Mouse (Mus musculus) MEL (cell line): ENCODE results near the gene Tnik. TPM values are rescaled to one million over a fixed set of nuclear protein-coding genes. Genes with fewer than 3 reads are reported as not detected.

ENCODE experiments used
- DNase-seq: peaks from one replicate; pipeline ENCODE4 v3.0.0; 2011; ENCODE audit warnings: low read depth, low spot score
- H3K27ac ChIP-seq: 2 replicates; pipeline ENCODE4 v1.5.1; 2012; ENCODE audit warnings: low read depth, mild to moderate bottlenecking, control low read depth, low read length, moderate library complexity; ENCODE audit not compliant: control insufficient read depth
- H3K27me3 ChIP-seq, 2 experiments: fragments of 150-350 bp in 1 of 2; sonication (generic) in 1 of 2; 2 replicates each; pipeline ENCODE4 v1.6.1; 2012; ENCODE audit warnings: low read length in 2 of 2, mild to moderate bottlenecking in 2 of 2, improper control_type of control experiment in 1 of 2, moderate library complexity in 1 of 2; ENCODE audit not compliant: insufficient read depth in 2 of 2, control insufficient read depth in 1 of 2
- H3K36me3 ChIP-seq, 2 experiments: 2 replicates each; pipeline ENCODE4 v1.6.1; 2012 to 2014; ENCODE audit warnings: low read length in 2 of 2, improper control_type of control experiment in 1 of 2, inconsistent platforms in 1 of 2, mild to moderate bottlenecking in 1 of 2; ENCODE audit not compliant: insufficient read depth in 2 of 2, control insufficient read depth in 1 of 2
- H3K4me1 ChIP-seq, 2 experiments: fragments of 150-350 bp in 1 of 2; sonication (generic) in 1 of 2; 2 replicates each; pipeline ENCODE4 v1.6.1; 2012; ENCODE audit warnings: low read length in 2 of 2, improper control_type of control experiment in 1 of 2, mild to moderate bottlenecking in 1 of 2; ENCODE audit not compliant: insufficient read depth in 2 of 2, control insufficient read depth in 1 of 2
- H3K4me3 ChIP-seq, 2 experiments: fragments of 150-350 bp in 1 of 2; sonication (generic) in 1 of 2; 2 replicates each; pipeline ENCODE4 v1.5.1; 2012; ENCODE audit warnings: low read depth in 2 of 2, low read length in 2 of 2, mild to moderate bottlenecking in 2 of 2, moderate library complexity in 2 of 2, control low read depth in 1 of 2, improper control_type of control experiment in 1 of 2; ENCODE audit not compliant: control insufficient read depth in 1 of 2, insufficient read depth in 1 of 2
- H3K79me2 ChIP-seq: 2 replicates; pipeline ENCODE4 v1.6.1; 2012; ENCODE audit warnings: mild to moderate bottlenecking, low read length, moderate library complexity; ENCODE audit not compliant: control insufficient read depth, poor library complexity, insufficient read depth
- H3K9ac ChIP-seq: 2 replicates; pipeline ENCODE4 v1.6.1; 2012; ENCODE audit warnings: low read depth, mild to moderate bottlenecking, control low read depth, low read length, moderate library complexity; ENCODE audit not compliant: control insufficient read depth, poor library complexity, severe bottlenecking
- H3K9me3 ChIP-seq: fragments of 150-350 bp; sonication (generic); replicated peaks from 2 replicates; pipeline ENCODE4 v1.6.1; 2012; ENCODE audit warnings: mild to moderate bottlenecking, low read length, improper control_type of control experiment, moderate library complexity; ENCODE audit not compliant: insufficient read depth
- BHLHE40 ChIP-seq: IDR thresholded peaks from 2 replicates; pipeline ENCODE4 v1.6.1; 2012; ENCODE audit warnings: low read depth, mild to moderate bottlenecking, inconsistent platforms, low read length, improper control_type of control experiment, borderline replicate concordance
- CHD1 ChIP-seq: IDR thresholded peaks from 2 replicates; pipeline ENCODE4 v1.6.1; 2012; ENCODE audit warnings: low read depth, mild to moderate bottlenecking, inconsistent platforms, low read length, improper control_type of control experiment
- CTCF ChIP-seq, 3 experiments: IDR thresholded peaks in 2 of 3; conservative IDR thresholded peaks in 1 of 3; 2 replicates each; pipeline ENCODE4 v1.5.1; 2011 to 2012; ENCODE audit warnings: low read length in 3 of 3, low read depth in 2 of 3, mild to moderate bottlenecking in 2 of 3, improper control_type of control experiment in 1 of 3, inconsistent platforms in 1 of 3, mixed read lengths in 1 of 3, moderate library complexity in 1 of 3; ENCODE audit not compliant: control insufficient read depth in 1 of 3, insufficient read depth in 1 of 3, poor library complexity in 1 of 3, severe bottlenecking in 1 of 3
- EP300 ChIP-seq, 2 experiments: IDR thresholded peaks; 2 replicates each; pipeline ENCODE4 v1.6.1; 2011; ENCODE audit warnings: improper control_type of control experiment in 2 of 2, low read length in 2 of 2, low read depth in 1 of 2, mild to moderate bottlenecking in 1 of 2
- ETS1 ChIP-seq: IDR thresholded peaks from 2 replicates; pipeline ENCODE4 v1.6.1; 2012; ENCODE audit warnings: low read depth, mild to moderate bottlenecking, inconsistent platforms, low read length, improper control_type of control experiment, moderate library complexity
- GABPA ChIP-seq: IDR thresholded peaks from 2 replicates; pipeline ENCODE4 v1.6.1; 2012; ENCODE audit warnings: low read depth, mild to moderate bottlenecking, inconsistent platforms, low read length, improper control_type of control experiment, moderate library complexity
- GATA1 ChIP-seq: IDR thresholded peaks from 2 replicates; pipeline ENCODE4 v1.6.1; 2011; ENCODE audit warnings: low read depth, low read length, improper control_type of control experiment
- HCFC1 ChIP-seq: IDR thresholded peaks from 2 replicates; pipeline ENCODE4 v1.6.1; 2012; ENCODE audit warnings: low read depth, mild to moderate bottlenecking, inconsistent platforms, low read length, improper control_type of control experiment, moderate library complexity
- KAT2A ChIP-seq: conservative IDR thresholded peaks from 2 replicates; pipeline ENCODE4 v1.6.1; 2012; ENCODE audit warnings: low read depth, low read length, improper control_type of control experiment, inconsistent platforms
- MAFK ChIP-seq: IDR thresholded peaks from 2 replicates; pipeline ENCODE4 v1.6.1; 2011; ENCODE audit warnings: low read depth, mild to moderate bottlenecking, low read length, improper control_type of control experiment, borderline replicate concordance
- MAX ChIP-seq: IDR thresholded peaks from 2 replicates; pipeline ENCODE4 v1.6.1; 2011; ENCODE audit warnings: low read length, improper control_type of control experiment
- MAZ ChIP-seq: IDR thresholded peaks from 2 replicates; pipeline ENCODE4 v1.6.1; 2012; ENCODE audit warnings: low read depth, mild to moderate bottlenecking, inconsistent platforms, low read length, improper control_type of control experiment
- MEF2A ChIP-seq: IDR thresholded peaks from 2 replicates; pipeline ENCODE4 v1.6.1; 2014; ENCODE audit warnings: low read depth, mild to moderate bottlenecking, inconsistent platforms, low read length, improper control_type of control experiment; ENCODE audit not compliant: poor library complexity, insufficient replicate concordance, severe bottlenecking; ENCODE audit errors: extremely low read depth
- MXI1 ChIP-seq: IDR thresholded peaks from 2 replicates; pipeline ENCODE4 v1.6.1; 2011; ENCODE audit warnings: mild to moderate bottlenecking, low read depth, low read length, improper control_type of control experiment
- NELFE ChIP-seq: IDR thresholded peaks from 2 replicates; pipeline ENCODE4 v1.6.1; 2011; ENCODE audit warnings: low read depth, low read length, improper control_type of control experiment
- NRF1 ChIP-seq: IDR thresholded peaks from 2 replicates; pipeline ENCODE4 v1.6.1; 2014; ENCODE audit warnings: low read depth, mild to moderate bottlenecking, inconsistent platforms, low read length, improper control_type of control experiment, moderate library complexity; ENCODE audit not compliant: poor library complexity, insufficient read depth, severe bottlenecking
- RAD21 ChIP-seq: IDR thresholded peaks from 2 replicates; pipeline ENCODE4 v1.6.1; 2011; ENCODE audit warnings: mild to moderate bottlenecking, low read depth, low read length, improper control_type of control experiment
- RCOR1 ChIP-seq: IDR thresholded peaks from 2 replicates; pipeline ENCODE4 v1.6.1; 2012; ENCODE audit warnings: low read depth, mild to moderate bottlenecking, inconsistent platforms, low read length, improper control_type of control experiment
- SIN3A ChIP-seq: IDR thresholded peaks from 2 replicates; pipeline ENCODE4 v1.6.1; 2012; ENCODE audit warnings: low read length, improper control_type of control experiment, inconsistent platforms
- TAL1 ChIP-seq: IDR thresholded peaks from 2 replicates; pipeline ENCODE4 v1.6.1; 2012; ENCODE audit warnings: mild to moderate bottlenecking, inconsistent platforms, low read length, moderate library complexity, mixed read lengths
- TBP ChIP-seq: IDR thresholded peaks from 2 replicates; pipeline ENCODE4 v1.8.0; 2011; ENCODE audit warnings: low read depth, low read length, improper control_type of control experiment
- ZC3H11A ChIP-seq: IDR thresholded peaks from 2 replicates; pipeline ENCODE4 v1.6.1; 2012; ENCODE audit warnings: low read depth, mild to moderate bottlenecking, inconsistent platforms, low read length, improper control_type of control experiment
- ZMIZ1 ChIP-seq: IDR thresholded peaks from 2 replicates; pipeline ENCODE4 v1.6.1; 2012; ENCODE audit warnings: low read depth, mild to moderate bottlenecking, inconsistent platforms, low read length, improper control_type of control experiment, moderate library complexity
- polyA plus RNA-seq, 2 experiments: library from polyadenylated mRNA; stranded (reverse) in 1 of 2; unstranded in 1 of 2; fragments of >175 nt in 1 of 2; fragments of >200 nt in 1 of 2; gene quantifications; 2 replicates each; pipeline versions ENCODE4 v1.2.1 to v1.2.4; 2012; ENCODE audit warnings: low replicate concordance in 2 of 2, low read depth in 1 of 2; ENCODE audit not compliant: insufficient read length in 2 of 2, insufficient read depth in 1 of 2, missing spikeins in 1 of 2
- total RNA-seq: library from RNA; depleted of rRNA; stranded (reverse); fragments of 300-350 nt; gene quantifications from 2 replicates; pipeline ENCODE4 v1.2.3, GENCODE M21; 2012

The Tnik gene
- total and polyA plus RNA-seq, 3 experiments: 9.9 to 78.4 (median 13.6) TPM

DNA sequence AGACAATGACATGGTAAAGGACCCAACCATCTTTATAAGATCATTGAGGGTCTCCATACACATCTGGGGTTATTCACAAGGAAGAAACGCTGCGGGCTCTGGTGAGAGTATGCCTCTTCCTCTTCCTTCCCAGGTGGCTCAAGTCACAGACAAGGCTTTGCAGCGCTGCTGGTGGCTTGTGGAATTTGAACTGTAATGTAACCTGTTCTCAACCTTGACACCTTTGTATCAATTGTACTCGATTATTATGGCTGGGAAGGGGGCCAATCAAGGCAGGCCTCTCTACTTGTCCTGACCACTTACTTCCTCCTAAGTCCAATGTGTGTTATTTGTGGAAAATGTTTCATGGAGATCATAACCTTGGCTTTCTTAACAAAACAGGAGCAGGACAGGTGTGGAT, 30.1 kb upstream of the Tnik start:
- peaks cover 0 to 19% of the 10 kb centered on the region in 2 experiments; a peak in 2 of 4 replicates for H3K4me1 ChIP-seq
- H3K4me3 ChIP-seq: no peak overlapping the region
- no peak overlapping the region for H3K27ac ChIP-seq
- no peaks in the 10 kb centered on the region for H3K79me2 ChIP-seq
- no peak overlapping the region for H3K9ac ChIP-seq
- H3K9me3 ChIP-seq: no peaks in the 10 kb centered on the region
- no peak for TF ChIP-seq ETS1
- no peak for TF ChIP-seq ZMIZ1
- TF ChIP-seq SIN3A: no peak
- H3K27me3 ChIP-seq: no peaks in the 10 kb centered on the region
- DNase-seq: no peak
- peaks cover 0 to 9% of the 10 kb centered on the region in 2 experiments; a peak in 2 of 4 replicates for H3K36me3 ChIP-seq

DNA sequence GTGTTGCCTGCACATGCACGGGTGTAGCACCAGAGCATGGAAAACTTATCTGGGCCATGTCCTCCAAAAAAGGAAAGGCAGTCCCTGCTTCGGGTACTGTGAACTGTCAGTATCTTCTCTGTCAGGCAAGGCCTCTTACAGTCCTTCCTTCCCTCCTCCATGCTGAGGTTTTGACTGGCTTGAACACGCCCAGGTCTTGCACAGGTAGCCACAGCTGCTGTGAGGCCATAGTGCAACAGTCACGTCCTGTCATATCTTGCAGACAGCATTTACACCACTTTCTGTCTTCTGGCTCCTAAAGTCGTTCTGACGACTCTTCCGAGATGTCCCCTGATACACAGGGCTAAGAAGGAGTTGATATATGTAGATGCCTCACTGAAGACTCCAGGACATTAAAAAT, 28.8 kb upstream of the Tnik start:
- Histone ChIP-seq H3K36me3 (peaks cover 0 to 5% of the 10 kb centered on the region in 2 experiments; a peak in 2 of 4 replicates), H3K4me1 (peaks cover 0 to 15% of the 10 kb centered on the region in 2 experiments; a peak in 2 of 4 replicates), H3K9ac (no peak overlapping the region), H3K9me3 (no peaks in the 10 kb centered on the region), H3K79me2 (no peaks in the 10 kb centered on the region), H3K27me3 (no peaks in the 10 kb centered on the region), H3K27ac (no peak overlapping the region), H3K4me3 (no peak overlapping the region)
- DNase-seq: no peak
- TF ChIP-seq GATA1 (no peak), EP300 (IDR thresholded peaks at IDR 0.05; ENCODE audit: low read depth in 1 of 2, low read length in 2 of 2) (no peak), MEF2A (no peak), SIN3A (no peak), CHD1 (no peak), CTCF (IDR thresholded peaks at IDR 0.05 in 2 of 3, conservative IDR thresholded peaks at IDR 0.05 in 1 of 3; ENCODE audit: control insufficient read depth in 1 of 3, insufficient read depth in 1 of 3, low read depth in 2 of 3, low read length in 3 of 3, poor library complexity in 1 of 3, severe bottlenecking in 1 of 3) (no peak), RAD21 (no peak), NELFE (no peak), MAFK (no peak), NRF1 (no peak), HCFC1 (no peak), RCOR1 (no peak), ETS1 (no peak), GABPA (no peak)

DNA sequence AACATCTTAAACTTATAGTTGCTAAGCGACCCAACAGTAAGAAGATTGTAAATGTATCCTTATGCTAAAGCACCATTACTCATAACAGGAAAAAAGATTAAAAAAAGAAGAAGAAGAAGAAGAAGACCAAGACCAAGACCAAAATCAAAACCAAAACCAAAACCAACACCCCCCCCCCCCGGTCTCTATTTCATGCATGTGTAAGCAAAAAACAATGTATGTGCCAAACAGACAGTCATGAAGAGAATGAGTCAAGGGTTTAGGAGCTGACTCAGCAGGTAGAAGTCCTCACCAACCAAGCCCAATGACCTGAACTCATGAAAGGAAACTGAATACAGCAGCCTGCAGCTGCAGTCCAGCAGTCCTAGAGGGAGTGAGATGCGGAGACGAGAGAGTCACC, 26.3 kb upstream of the Tnik start:
- Histone ChIP-seq H3K79me2 (no peaks in the 10 kb centered on the region), H3K27ac (no peak overlapping the region), H3K4me1 (no peaks in the 10 kb centered on the region), H3K36me3 (no peaks in the 10 kb centered on the region), H3K9ac (no peak overlapping the region), H3K27me3 (no peaks in the 10 kb centered on the region), H3K9me3 (no peaks in the 10 kb centered on the region), H3K4me3 (no peak overlapping the region)
- no peak for DNase-seq
- no peak for TF ChIP-seq TBP
- TF ChIP-seq MAX: no peak
- TF ChIP-seq MEF2A: no peak
- TF ChIP-seq RAD21: no peak
- TF ChIP-seq TAL1: no peak
- TF ChIP-seq GABPA: no peak
- TF ChIP-seq BHLHE40: no peak
- TF ChIP-seq KAT2A: no peak
- TF ChIP-seq MXI1: no peak
- no peak for TF ChIP-seq MAZ
- no peak for TF ChIP-seq ZC3H11A
